In genomic region chr3:109030817-109031216, GRCm38 (mm10) we compare ENCODE assay signal across 12 mouse cellular contexts. TPM values are rescaled to one million over a fixed set of nuclear protein-coding genes. Genes with fewer than 3 reads are reported as not detected.
DNase-seq lines count a peak whose midpoint lies in the region; ATAC-seq and TF ChIP-seq lines count a peak whose summit lies in the region.
"Had no signal": no experiment of that assay in that cellular context is flagged by ENCODE, and none has a peak within 500 bp of the region (broad histone marks: within the 10 kb centered on the region; RNA-seq: fewer than 3 reads in every experiment).

No protein-coding gene starts in this region.

- H3K9ac ChIP-seq in midbrain, embryonic 12.5 days (replicated peaks), result peak overlapping the region; percentile 24; the same call in 1 of the 2 replicates
- no peak overlapping the region for H3K9ac ChIP-seq in midbrain, embryonic 11.5 days (ENCODE audit: low read length)
- no peak overlapping the region for H3K9ac ChIP-seq in heart, postnatal 0 days (replicated peaks; ENCODE audit: low read depth, low read length)
- H3K9ac ChIP-seq in limb, embryonic 13.5 days, result no peak overlapping the region
- H3K9ac ChIP-seq: embryonic facial prominence, embryonic 15.5 days; hindbrain, embryonic 15.5 days had no signal

- no peaks in the 10 kb centered on the region for H3K9me3 ChIP-seq in midbrain, embryonic 12.5 days
- no peaks in the 10 kb centered on the region for H3K9me3 ChIP-seq in midbrain, embryonic 11.5 days (ENCODE audit: control insufficient read depth, low read length)
- H3K9me3 ChIP-seq in heart, postnatal 0 days (replicated peaks; ENCODE audit: control insufficient read depth, low read length), result 0 out of 2 replicates have a peak, but pooled peaks cover 7% of the 10 kb centered on the region
- H3K9me3 ChIP-seq in limb, embryonic 13.5 days, result no peaks in the 10 kb centered on the region
- H3K9me3 ChIP-seq: embryonic facial prominence, embryonic 15.5 days; hindbrain, embryonic 15.5 days had no signal

- no peak for TF ChIP-seq CTCF in heart, postnatal 0 days (IDR thresholded peaks at IDR 0.05; ENCODE audit: low read depth)

- H3K4me3 ChIP-seq in midbrain, embryonic 12.5 days, result no peak overlapping the region
- no peak overlapping the region for H3K4me3 ChIP-seq in midbrain, embryonic 11.5 days (ENCODE audit: low read depth, low read length)
- H3K4me3 ChIP-seq in heart, postnatal 0 days (ENCODE audit: low read depth, low read length), result no peak overlapping the region
- no peak overlapping the region for H3K4me3 ChIP-seq in limb, embryonic 13.5 days
- H3K4me3 ChIP-seq: embryonic facial prominence, embryonic 15.5 days; hindbrain, embryonic 15.5 days had no signal

- 34% methylated on average over 6 of the region's 6 CpGs for WGBS in midbrain, embryonic 12.5 days
- WGBS in midbrain, embryonic 11.5 days, result 45% methylated on average over 6 of the region's 6 CpGs
- 41% methylated on average over 6 of the region's 6 CpGs for WGBS in heart, postnatal 0 days
- 24% methylated on average over 6 of the region's 6 CpGs for WGBS in limb, embryonic 13.5 days

- no peaks in the 10 kb centered on the region for H3K27me3 ChIP-seq in midbrain, embryonic 12.5 days
- H3K27me3 ChIP-seq in midbrain, embryonic 11.5 days (ENCODE audit: control insufficient read depth, insufficient read depth, low read length), result no peaks in the 10 kb centered on the region
- no peaks in the 10 kb centered on the region for H3K27me3 ChIP-seq in heart, postnatal 0 days (ENCODE audit: control insufficient read depth, insufficient read depth, low read length)
- no peaks in the 10 kb centered on the region for H3K27me3 ChIP-seq in limb, embryonic 13.5 days
- H3K27me3 ChIP-seq: embryonic facial prominence, embryonic 15.5 days; hindbrain, embryonic 15.5 days had no signal

- H3K36me3 ChIP-seq in midbrain, embryonic 12.5 days, result no peaks in the 10 kb centered on the region
- H3K36me3 ChIP-seq in midbrain, embryonic 11.5 days (ENCODE audit: control insufficient read depth, insufficient read depth, low read length), result no peaks in the 10 kb centered on the region
- H3K36me3 ChIP-seq in heart, postnatal 0 days (replicated peaks; ENCODE audit: control insufficient read depth, insufficient read depth, low read length), result no peaks in the 10 kb centered on the region
- no peaks in the 10 kb centered on the region for H3K36me3 ChIP-seq in limb, embryonic 13.5 days
- H3K36me3 ChIP-seq: embryonic facial prominence, embryonic 15.5 days; hindbrain, embryonic 15.5 days had no signal

- no peak for ATAC-seq in midbrain, embryonic 12.5 days (ENCODE audit: low FRiP score, low read depth)
- no peak for ATAC-seq in midbrain, embryonic 11.5 days (ENCODE audit: low FRiP score)
- ATAC-seq in heart, postnatal 0 days (ENCODE audit: insufficient read depth, low read depth), result peak; percentile 40
- peak; percentile 42; the same call in 1 of the 2 replicates for ATAC-seq in limb, embryonic 13.5 days (ENCODE audit: low FRiP score, low read depth)

- H3K27ac ChIP-seq in midbrain, embryonic 12.5 days (replicated peaks), result 0 out of 2 replicates have a peak overlapping the region, but pooled peaks have one; percentile 10
- H3K27ac ChIP-seq in midbrain, embryonic 11.5 days (ENCODE audit: low read depth, low read length), result no peak overlapping the region
- H3K27ac ChIP-seq in heart, postnatal 0 days (ENCODE audit: low read depth), result no peak overlapping the region
- no peak overlapping the region for H3K27ac ChIP-seq in limb, embryonic 13.5 days
- H3K27ac ChIP-seq: embryonic facial prominence, embryonic 15.5 days; hindbrain, embryonic 15.5 days had no signal

- H3K4me2 ChIP-seq in midbrain, embryonic 12.5 days (replicated peaks), result no peak overlapping the region
- H3K4me2 ChIP-seq in midbrain, embryonic 11.5 days, result no peak overlapping the region
- no peak overlapping the region for H3K4me2 ChIP-seq in heart, postnatal 0 days (ENCODE audit: low read depth, low read length)
- no peak overlapping the region for H3K4me2 ChIP-seq in limb, embryonic 13.5 days (replicated peaks)
- H3K4me2 ChIP-seq: embryonic facial prominence, embryonic 15.5 days; hindbrain, embryonic 15.5 days had no signal

- no peak for DNase-seq in midbrain, embryonic 11.5 days (ENCODE audit: low spot score, missing footprints)
- DNase-seq in heart, postnatal 0 days (ENCODE audit: low spot score), result peak; percentile 45
- DNase-seq in frontal cortex, adult 2 months (ENCODE audit: extremely low spot score in 1 of 2, low spot score in 1 of 2), result no peak
- no peak for DNase-seq in retina, postnatal 1 day
- DNase-seq in spleen, postnatal 36 days (ENCODE audit: low spot score in 2 of 2), result no peak
- DNase-seq in natural killer cell, adult 2 months (ENCODE audit: low spot score in 2 of 2), result no peak
- DNase-seq: right cerebral cortex, postnatal 14 days had no signal

- H3K4me1 ChIP-seq in midbrain, embryonic 12.5 days, result peaks cover 11% of the 10 kb centered on the region
- H3K4me1 ChIP-seq in midbrain, embryonic 11.5 days (ENCODE audit: control insufficient read depth, insufficient read depth, low read length), result peaks cover 14% of the 10 kb centered on the region; the same call in 1 of the 2 replicates
- peaks cover 6% of the 10 kb centered on the region for H3K4me1 ChIP-seq in heart, postnatal 0 days (ENCODE audit: control insufficient read depth, insufficient read depth)
- peaks cover 41% of the 10 kb centered on the region for H3K4me1 ChIP-seq in limb, embryonic 13.5 days

- TF ChIP-seq EP300 in heart, postnatal 0 days (IDR thresholded peaks at IDR 0.05; ENCODE audit: low read depth), result no peak

RNA-seq across cellular contexts. Expression of gene Fam102b, which starts 3.4 kb away (rescaled TPM):
- polyA plus RNA-seq in midbrain, embryonic 12.5 days (2016; fragmentation: Nextera tagmentation; extraction: Ambion mirVana), result 11.7 and 12.0 TPM in 2 replicates
- 11.7 and 12.5 TPM in 2 replicates for polyA plus RNA-seq in midbrain, embryonic 11.5 days (2014; fragmentation: Nextera tagmentation; extraction: Ambion mirVana)
- 16.5 and 23.2 TPM in 2 replicates for total RNA-seq in heart, postnatal 0 days (2014; rRNA removed; ENCODE audit: low replicate concordance)
- polyA plus RNA-seq in heart, postnatal 0 days (2015; fragmentation: Nextera tagmentation; extraction: Ambion mirVana), result 3.2 and 3.7 TPM in 2 replicates
- polyA plus RNA-seq in limb, embryonic 13.5 days (2015; fragmentation: Nextera tagmentation; extraction: Ambion mirVana), result 7.5 and 7.8 TPM in 2 replicates
- 33.7 and 38.4 TPM in 2 replicates for polyA plus RNA-seq in frontal cortex, adult 2 months (2012; rRNA removed)

RNA-seq across cellular contexts. Expression of gene Slc25a54, which starts 49.5 kb away (rescaled TPM):
- not detected in 2 replicates for polyA plus RNA-seq in midbrain, embryonic 12.5 days (2016; fragmentation: Nextera tagmentation; extraction: Ambion mirVana)
- not detected in 2 replicates for polyA plus RNA-seq in midbrain, embryonic 11.5 days (2014; fragmentation: Nextera tagmentation; extraction: Ambion mirVana)
- not detected in 2 replicates for total RNA-seq in heart, postnatal 0 days (2014; rRNA removed; ENCODE audit: low replicate concordance)
- not detected in 2 replicates for polyA plus RNA-seq in heart, postnatal 0 days (2015; fragmentation: Nextera tagmentation; extraction: Ambion mirVana)
- not detected in 2 replicates for polyA plus RNA-seq in limb, embryonic 13.5 days (2015; fragmentation: Nextera tagmentation; extraction: Ambion mirVana)
- polyA plus RNA-seq in frontal cortex, adult 2 months (2012; rRNA removed), result not detected in 2 replicates
- total RNA-seq: megakaryocyte progenitor cell, adult 5-6 weeks had no signal
- polyA plus RNA-seq: embryonic facial prominence, embryonic 15.5 days; hindbrain, embryonic 15.5 days had no signal

Comparison
In these comparisons a context has a peak if more than half of its experiments do, and no peak if none do; other contexts are left out.
1. ATAC-seq: peak in heart, postnatal 0 days (single experiment) and limb, embryonic 13.5 days (single experiment); none in midbrain, embryonic 12.5 days (single experiment) and midbrain, embryonic 11.5 days (single experiment).